Mouse (Mus musculus) lung, postnatal 0 days (tissue): ENCODE measurements at regions not wholly inside any gene's neighbourhood (a gene's known extent, or its start where the extent isn't known, plus 50 kb on each side); places are given as distances from the start of the nearest gene placed in this dataset.

Experiments used
- CTCF ChIP-seq: IDR thresholded peaks from 2 replicates; pipeline ENCODE4 v1.5.1; 2016; ENCODE audit warnings: antibody characterized with exemption, mild to moderate bottlenecking
- EP300 ChIP-seq: IDR thresholded peaks from 2 replicates; pipeline ENCODE4 v1.6.1; 2016; ENCODE audit warnings: antibody characterized with exemption, mild to moderate bottlenecking, control low read depth

GRCm38 (mm10) chr13:110902994-110903644, 351.7 kb upstream of the Actbl2 start:
- TF ChIP-seq EP300 (peak; percentile 83), CTCF (no peak)
